Mouse (Mus musculus): ENCODE measurements at regions not wholly inside any gene's neighbourhood (a gene's known extent, or its start where the extent isn't known, plus 50 kb on each side); places are given as distances from the start of the nearest gene placed in this dataset.

DNA sequence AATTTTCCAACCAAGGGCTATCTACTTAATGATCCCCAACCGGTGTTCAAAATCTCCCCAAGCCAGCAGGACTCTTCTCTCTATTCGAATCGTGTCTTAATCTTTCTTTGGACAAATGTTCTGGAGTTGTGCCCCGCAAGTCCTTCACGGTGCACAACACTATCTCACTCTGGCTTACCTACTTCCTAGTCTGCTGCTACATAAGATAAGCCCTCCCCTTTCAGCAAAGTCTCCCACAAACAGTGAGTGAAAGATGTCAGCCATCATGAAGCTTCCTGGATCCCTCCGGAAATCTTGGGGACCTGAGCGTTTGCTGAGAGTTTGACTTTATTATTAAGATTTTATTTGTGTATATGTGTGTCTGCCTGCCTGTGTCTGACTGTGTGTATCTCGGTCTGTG lies 344.7 kb upstream of the Noct start:
- Histone ChIP-seq H3K4me2 (ENCODE audit: low read depth) (no peak overlapping the region), H3K4me3 (ENCODE audit: low read depth, low read length) (no peak overlapping the region), H3K27me3 (ENCODE audit: control insufficient read depth, insufficient read depth, low read length) (no peaks in the 10 kb centered on the region), H3K4me1 (ENCODE audit: control insufficient read depth, insufficient read depth, low read length) (peaks cover 12% of the 10 kb centered on the region), H3K27ac (ENCODE audit: low read depth, low read length) (no peak overlapping the region), H3K9me3 (ENCODE audit: control insufficient read depth, low read length) (no peaks in the 10 kb centered on the region), H3K36me3 (ENCODE audit: control insufficient read depth, insufficient read depth, low read length) (no peaks in the 10 kb centered on the region), H3K9ac (ENCODE audit: low read length) (no peak overlapping the region)
- ATAC-seq (ENCODE audit: insufficient read depth, low FRiP score, low TSS enrichment) (no peak), DNase-seq (ENCODE audit: low spot score) (no peak)
- WGBS = 91% methylated on average over 8 of the region's 8 CpGs

GRCm38 (mm10) chr3:50881437-50882248 lies 342.6 kb upstream of the Noct start:
- Histone ChIP-seq H3K4me2 (ENCODE audit: low read depth) (no peak overlapping the region), H3K4me1 (ENCODE audit: control insufficient read depth, insufficient read depth, low read length) (peaks cover 12% of the 10 kb centered on the region), H3K27me3 (ENCODE audit: control insufficient read depth, insufficient read depth, low read length) (no peaks in the 10 kb centered on the region), H3K9ac (ENCODE audit: low read length) (no peak overlapping the region), H3K4me3 (ENCODE audit: low read depth, low read length) (no peak overlapping the region), H3K27ac (ENCODE audit: low read depth, low read length) (no peak overlapping the region), H3K36me3 (ENCODE audit: control insufficient read depth, insufficient read depth, low read length) (no peaks in the 10 kb centered on the region), H3K9me3 (ENCODE audit: control insufficient read depth, low read length) (no peaks in the 10 kb centered on the region)
- 10% methylated on average over 9 of the region's 9 CpGs for WGBS
- peak; percentile 68 for ATAC-seq (ENCODE audit: insufficient read depth, low FRiP score, low TSS enrichment)
- DNase-seq (ENCODE audit: low spot score) = peak; percentile 34

DNA sequence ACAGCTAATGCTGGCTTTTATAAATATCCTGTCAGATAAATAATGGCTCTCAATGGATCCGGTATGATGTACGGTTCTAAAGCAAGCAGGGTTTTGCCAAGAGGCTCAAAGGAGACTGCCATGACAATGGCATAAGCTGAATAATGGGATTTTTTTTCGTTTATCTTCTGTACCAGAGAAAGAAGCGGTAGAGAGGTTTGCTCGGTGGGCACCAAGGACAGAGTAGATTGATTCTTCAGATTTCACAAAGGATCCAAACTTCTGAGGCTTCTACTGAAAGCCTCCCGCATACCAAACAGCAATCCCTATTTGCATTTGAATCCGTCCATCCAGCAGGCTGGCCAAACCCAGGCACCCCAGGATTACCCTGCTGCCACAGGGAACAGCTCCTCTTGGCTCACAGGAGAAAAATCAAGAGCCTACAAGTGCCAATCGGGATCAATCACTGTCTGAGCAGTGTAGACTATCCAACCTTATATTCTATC lies 342.0 kb upstream of the Noct start:
- DNase-seq (ENCODE audit: low spot score) (peak; percentile 47), ATAC-seq (ENCODE audit: insufficient read depth, low FRiP score, low TSS enrichment) (peak; percentile 58; the same call in 1 of the 2 replicates)
- no peak overlapping the region for H3K27ac ChIP-seq (ENCODE audit: low read depth, low read length)
- no peak overlapping the region for H3K9ac ChIP-seq (ENCODE audit: low read length)
- H3K9me3 ChIP-seq (ENCODE audit: control insufficient read depth, low read length) = no peaks in the 10 kb centered on the region
- no peaks in the 10 kb centered on the region for H3K36me3 ChIP-seq (ENCODE audit: control insufficient read depth, insufficient read depth, low read length)
- H3K27me3 ChIP-seq (ENCODE audit: control insufficient read depth, insufficient read depth, low read length) = no peaks in the 10 kb centered on the region
- H3K4me3 ChIP-seq (ENCODE audit: low read depth, low read length) = no peak overlapping the region
- no peak overlapping the region for H3K4me2 ChIP-seq (ENCODE audit: low read depth)
- H3K4me1 ChIP-seq (ENCODE audit: control insufficient read depth, insufficient read depth, low read length) = peaks cover 12% of the 10 kb centered on the region
- 9% methylated on average over 8 of the region's 8 CpGs for WGBS

GRCm38 (mm10) chr3:50886336-50886735 lies 337.9 kb upstream of the Noct start:
- Histone ChIP-seq H3K4me2 (ENCODE audit: low read depth) (no peak overlapping the region), H3K36me3 (ENCODE audit: control insufficient read depth, insufficient read depth, low read length) (no peaks in the 10 kb centered on the region), H3K27ac (ENCODE audit: low read depth, low read length) (no peak overlapping the region), H3K4me1 (ENCODE audit: control insufficient read depth, insufficient read depth, low read length) (peaks cover 10% of the 10 kb centered on the region), H3K9ac (ENCODE audit: low read length) (no peak overlapping the region), H3K4me3 (ENCODE audit: low read depth, low read length) (no peak overlapping the region), H3K27me3 (ENCODE audit: control insufficient read depth, insufficient read depth, low read length) (no peaks in the 10 kb centered on the region), H3K9me3 (ENCODE audit: control insufficient read depth, low read length) (no peaks in the 10 kb centered on the region)
- ATAC-seq (ENCODE audit: insufficient read depth, low FRiP score, low TSS enrichment) (no peak), DNase-seq (ENCODE audit: low spot score) (no peak)
- 90% methylated on average over 10 of the region's 10 CpGs for WGBS

DNA sequence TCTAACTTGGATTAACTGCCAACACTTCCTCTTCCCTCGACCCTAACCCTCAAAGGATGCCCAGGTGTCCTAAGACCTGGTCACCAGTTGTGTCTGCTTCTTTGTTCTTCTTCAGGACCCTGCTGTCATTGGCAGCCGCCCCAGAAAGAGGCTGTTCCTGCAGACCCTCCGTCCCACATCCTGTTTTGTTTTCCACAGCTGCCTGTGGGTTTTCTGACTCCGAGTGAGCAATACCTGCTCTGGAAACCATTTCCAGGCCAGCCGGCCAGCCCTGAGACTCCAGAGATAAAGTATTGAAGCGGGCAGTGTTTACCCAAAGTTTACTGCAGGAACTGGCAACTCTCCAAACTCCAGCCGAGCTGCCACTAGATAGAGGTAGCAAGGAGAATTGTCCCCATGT lies 337.2 kb upstream of the Noct start:
- Histone ChIP-seq H3K4me3 (ENCODE audit: low read depth, low read length) (no peak overlapping the region), H3K36me3 (ENCODE audit: control insufficient read depth, insufficient read depth, low read length) (no peaks in the 10 kb centered on the region), H3K4me1 (ENCODE audit: control insufficient read depth, insufficient read depth, low read length) (peaks cover 4% of the 10 kb centered on the region), H3K27me3 (ENCODE audit: control insufficient read depth, insufficient read depth, low read length) (no peaks in the 10 kb centered on the region), H3K27ac (ENCODE audit: low read depth, low read length) (no peak overlapping the region), H3K4me2 (ENCODE audit: low read depth) (no peak overlapping the region), H3K9me3 (ENCODE audit: control insufficient read depth, low read length) (no peaks in the 10 kb centered on the region), H3K9ac (ENCODE audit: low read length) (no peak overlapping the region)
- WGBS = 51% methylated on average over 7 of the region's 7 CpGs
- no peak for ATAC-seq (ENCODE audit: insufficient read depth, low FRiP score, low TSS enrichment)
- no peak for DNase-seq (ENCODE audit: low spot score)

DNA sequence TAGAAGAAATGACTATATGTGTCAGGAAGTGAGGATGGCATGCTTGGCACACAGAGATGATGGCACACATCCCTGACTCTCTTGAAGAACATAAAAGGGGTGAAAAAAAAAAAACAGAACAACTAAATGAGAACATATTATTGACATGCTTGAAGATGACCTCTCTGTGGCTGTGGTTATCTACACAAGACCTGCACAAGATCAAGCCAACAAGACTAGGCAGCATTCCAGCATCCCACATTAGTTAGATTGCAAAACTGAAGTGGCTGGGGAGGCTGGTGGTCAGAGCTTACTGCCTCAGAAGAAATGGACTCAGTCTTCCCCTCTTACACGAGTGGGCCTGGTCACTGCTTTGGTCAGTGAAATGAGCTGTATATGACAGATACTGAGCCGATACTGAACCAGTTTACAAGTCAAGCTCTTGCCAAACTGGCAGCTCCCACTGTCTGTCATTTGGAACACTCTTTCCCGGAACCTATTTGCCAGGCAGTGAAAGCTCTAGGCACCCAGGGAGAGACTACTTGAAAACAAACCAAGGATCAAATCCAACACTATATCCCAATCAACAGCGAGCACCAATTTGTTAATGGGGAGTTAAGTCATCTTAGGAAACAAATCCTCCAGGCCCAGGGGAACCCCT lies 335.6 kb upstream of the Noct start:
- Histone ChIP-seq H3K27ac (ENCODE audit: low read depth, low read length) (no peak overlapping the region), H3K9me3 (ENCODE audit: control insufficient read depth, low read length) (no peaks in the 10 kb centered on the region), H3K9ac (ENCODE audit: low read length) (no peak overlapping the region), H3K4me3 (ENCODE audit: low read depth, low read length) (no peak overlapping the region), H3K36me3 (ENCODE audit: control insufficient read depth, insufficient read depth, low read length) (no peaks in the 10 kb centered on the region), H3K27me3 (ENCODE audit: control insufficient read depth, insufficient read depth, low read length) (no peaks in the 10 kb centered on the region), H3K4me1 (ENCODE audit: control insufficient read depth, insufficient read depth, low read length) (no peaks in the 10 kb centered on the region), H3K4me2 (ENCODE audit: low read depth) (no peak overlapping the region)
- DNase-seq (ENCODE audit: low spot score) (no peak), ATAC-seq (ENCODE audit: insufficient read depth, low FRiP score, low TSS enrichment) (no peak)
- WGBS = 95% methylated on average over 4 of the region's 4 CpGs

DNA sequence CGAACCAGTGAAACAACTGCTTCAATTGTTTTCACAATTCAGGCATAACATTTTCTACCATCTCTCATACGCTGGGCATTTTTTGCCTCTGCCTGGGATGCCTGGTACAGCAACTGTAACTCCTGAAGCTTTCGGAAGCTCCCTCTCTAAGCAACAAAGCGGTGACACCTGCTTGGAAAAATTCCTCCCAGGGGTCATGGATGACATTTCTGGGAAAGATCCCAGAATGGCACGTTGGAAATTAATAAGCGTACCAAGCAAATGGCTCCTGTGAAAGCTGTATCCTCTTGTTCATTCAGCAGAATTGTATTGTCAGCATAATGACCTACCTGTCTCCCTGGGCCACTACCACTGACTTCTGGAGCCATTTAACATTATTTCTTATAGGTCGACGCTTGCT lies 333.7 kb upstream of the Noct start:
- Histone ChIP-seq H3K9ac (ENCODE audit: low read length) (no peak overlapping the region), H3K36me3 (ENCODE audit: control insufficient read depth, insufficient read depth, low read length) (no peaks in the 10 kb centered on the region), H3K4me3 (ENCODE audit: low read depth, low read length) (no peak overlapping the region), H3K4me2 (ENCODE audit: low read depth) (no peak overlapping the region), H3K27ac (ENCODE audit: low read depth, low read length) (no peak overlapping the region), H3K27me3 (ENCODE audit: control insufficient read depth, insufficient read depth, low read length) (no peaks in the 10 kb centered on the region), H3K9me3 (ENCODE audit: control insufficient read depth, low read length) (no peaks in the 10 kb centered on the region), H3K4me1 (ENCODE audit: control insufficient read depth, insufficient read depth, low read length) (no peaks in the 10 kb centered on the region)
- DNase-seq (ENCODE audit: low spot score) = no peak
- no peak for ATAC-seq (ENCODE audit: insufficient read depth, low FRiP score, low TSS enrichment)
- 88% methylated on average over 8 of the region's 8 CpGs for WGBS

DNA sequence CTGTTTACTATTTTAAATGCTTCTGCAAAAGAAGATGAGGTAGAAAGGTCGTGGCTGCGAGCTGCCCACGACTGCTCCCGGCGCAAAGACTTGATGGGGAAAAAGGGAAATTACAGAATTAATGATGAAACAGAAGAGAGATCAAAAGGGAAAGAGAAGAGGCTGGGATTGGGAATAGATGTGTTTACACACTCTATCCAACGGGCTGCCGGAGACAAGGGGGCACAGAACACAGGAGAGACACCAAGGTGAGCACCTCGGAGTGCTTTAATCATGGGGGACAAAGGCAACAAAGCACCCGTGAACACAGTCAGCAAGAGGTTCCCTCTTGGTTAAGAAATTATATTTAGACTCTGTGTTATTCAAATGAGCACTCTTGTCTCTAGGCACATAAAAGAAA lies 326.1 kb upstream of the Noct start:
- Histone ChIP-seq H3K9me3 (ENCODE audit: control insufficient read depth, low read length) (no peaks in the 10 kb centered on the region), H3K9ac (ENCODE audit: low read length) (no peak overlapping the region), H3K4me2 (ENCODE audit: low read depth) (no peak overlapping the region), H3K4me1 (ENCODE audit: control insufficient read depth, insufficient read depth, low read length) (no peaks in the 10 kb centered on the region), H3K36me3 (ENCODE audit: control insufficient read depth, insufficient read depth, low read length) (no peaks in the 10 kb centered on the region), H3K4me3 (ENCODE audit: low read depth, low read length) (no peak overlapping the region), H3K27ac (ENCODE audit: low read depth, low read length) (no peak overlapping the region), H3K27me3 (ENCODE audit: control insufficient read depth, insufficient read depth, low read length) (no peaks in the 10 kb centered on the region)
- DNase-seq (ENCODE audit: low spot score) (no peak), ATAC-seq (ENCODE audit: insufficient read depth, low FRiP score, low TSS enrichment) (no peak)
- 83% methylated on average over 9 of the region's 9 CpGs for WGBS

GRCm38 (mm10) chr3:50899830-50900350 lies 324.4 kb upstream of the Noct start:
- DNase-seq (ENCODE audit: low spot score) (no peak), ATAC-seq (ENCODE audit: insufficient read depth, low FRiP score, low TSS enrichment) (no peak)
- no peak overlapping the region for H3K9ac ChIP-seq (ENCODE audit: low read length)
- H3K36me3 ChIP-seq (ENCODE audit: control insufficient read depth, insufficient read depth, low read length) = no peaks in the 10 kb centered on the region
- no peak overlapping the region for H3K4me2 ChIP-seq (ENCODE audit: low read depth)
- WGBS = 84% methylated on average over 7 of the region's 7 CpGs
- no peaks in the 10 kb centered on the region for H3K27me3 ChIP-seq (ENCODE audit: control insufficient read depth, insufficient read depth, low read length)
- no peak overlapping the region for H3K4me3 ChIP-seq (ENCODE audit: low read depth, low read length)
- no peaks in the 10 kb centered on the region for H3K4me1 ChIP-seq (ENCODE audit: control insufficient read depth, insufficient read depth, low read length)
- H3K9me3 ChIP-seq (ENCODE audit: control insufficient read depth, low read length) = no peaks in the 10 kb centered on the region
- no peak overlapping the region for H3K27ac ChIP-seq (ENCODE audit: low read depth, low read length)
